Mouse (Mus musculus): ENCODE measurements around the gene Lbhd2. TPM values are rescaled to one million over a fixed set of nuclear protein-coding genes. Genes with fewer than 3 reads are reported as not detected.
A peak's percentile ranks its signal among the peaks of the same experiment; 100 is the strongest.

Lbhd2 gene
- total and polyA plus RNA-seq, 3 experiments: not detected

GRCm38 (mm10) chr12:111396997-111397396 lies 9.6 kb upstream of the Lbhd2 start:
- H3K36me3 ChIP-seq (replicated peaks in 1 of 2; ENCODE audit: control insufficient read depth in 1 of 2, insufficient read depth in 1 of 2, low read length in 1 of 2): no peaks in the 10 kb centered on the region
- no peak overlapping the region for H3K4me2 ChIP-seq (ENCODE audit: insufficient read depth, low read depth, poor library complexity, severe bottlenecking)
- H3K79me2 ChIP-seq (replicated peaks; ENCODE audit: control insufficient read depth, extremely low read depth, insufficient read depth, poor library complexity, severe bottlenecking): no peaks in the 10 kb centered on the region
- peaks cover 57% of the 10 kb centered on the region for H3K27me3 ChIP-seq (replicated peaks)
- no peak for TF ChIP-seq JUN (IDR thresholded peaks at IDR 0.05; ENCODE audit: insufficient read depth, low read depth, low read length)
- no peak for TF ChIP-seq MAX (IDR thresholded peaks at IDR 0.05; ENCODE audit: low read length)
- no peak for TF ChIP-seq ZMIZ1 (IDR thresholded peaks at IDR 0.05; ENCODE audit: low read depth, low read length)
- no peak for TF ChIP-seq GABPA (IDR thresholded peaks at IDR 0.05; ENCODE audit: insufficient replicate concordance, low read depth, low read length)
- TF ChIP-seq RAD21 (IDR thresholded peaks at IDR 0.05; ENCODE audit: low read depth, low read length): no peak
- no peak for TF ChIP-seq POLR2A (IDR thresholded peaks at IDR 0.05; ENCODE audit: low read depth, low read length)
- no peak for TF ChIP-seq MXI1 (IDR thresholded peaks at IDR 0.05; ENCODE audit: low read depth, low read length)
- no peak for TF ChIP-seq HCFC1 (IDR thresholded peaks at IDR 0.05; ENCODE audit: low read depth, low read length)
- TF ChIP-seq SMC3 (IDR thresholded peaks at IDR 0.05; ENCODE audit: low read depth, low read length): no peak
- no peak for TF ChIP-seq USF1 (IDR thresholded peaks at IDR 0.05; ENCODE audit: low read depth, low read length)
- TF ChIP-seq RCOR1 (conservative IDR thresholded peaks at IDR 0.05; ENCODE audit: low read depth, low read length): no peak
- no peak for TF ChIP-seq MAFK (IDR thresholded peaks at IDR 0.05; ENCODE audit: insufficient replicate concordance, low read length)
- TF ChIP-seq POLR2AphosphoS2 (IDR thresholded peaks at IDR 0.05; ENCODE audit: low read depth, low read length): no peak
- TF ChIP-seq ZNF384 (IDR thresholded peaks at IDR 0.05; ENCODE audit: low read depth, low read length): no peak
- TF ChIP-seq ELF1 (IDR thresholded peaks at IDR 0.05; ENCODE audit: low read depth, low read length): no peak
- peaks cover 5% of the 10 kb centered on the region for H3K9me3 ChIP-seq (replicated peaks; ENCODE audit: low read length)
- peaks cover 0 to 3% of the 10 kb centered on the region in 2 experiments; a peak in 1 of 4 replicates for H3K4me1 ChIP-seq (ENCODE audit: control insufficient read depth in 1 of 2, insufficient read depth in 2 of 2)
- in situ Hi-C loops (cut with MboI; ENCODE audit: low pct_ligation_motif_present, low pct_unique_long_range_greater_than_20kb, low sequenced_read_pairs) (no loop called here), dilution Hi-C loops (cut with MboI; ENCODE audit: extremely low pct_ligation_motif_present, extremely low pct_unique_long_range_greater_than_20kb, low sequenced_read_pairs) (no loop called here)
- no peak overlapping the region for H3K4me3 ChIP-seq (replicated peaks in 1 of 3; ENCODE audit: low read depth in 2 of 3, low read length in 2 of 3, poor library complexity in 1 of 3)
- no peak for DNase-seq (ENCODE audit: extremely low read depth)
- H3K9ac ChIP-seq (ENCODE audit: insufficient read depth, low read depth): no peak overlapping the region
- no peak overlapping the region for H3K27ac ChIP-seq (ENCODE audit: insufficient read depth, low read depth)

GRCm38 (mm10) chr12:111401454-111402184 lies 5.0 kb upstream of the Lbhd2 start:
- Histone ChIP-seq H3K4me2 (ENCODE audit: insufficient read depth, low read depth, poor library complexity, severe bottlenecking) (no peak overlapping the region), H3K27me3 (replicated peaks) (peaks cover 35% of the 10 kb centered on the region), H3K79me2 (replicated peaks; ENCODE audit: control insufficient read depth, extremely low read depth, insufficient read depth, poor library complexity, severe bottlenecking) (no peaks in the 10 kb centered on the region), H3K9ac (ENCODE audit: insufficient read depth, low read depth) (no peak overlapping the region), H3K27ac (ENCODE audit: insufficient read depth, low read depth) (no peak overlapping the region), H3K9me3 (replicated peaks; ENCODE audit: low read length) (no peaks in the 10 kb centered on the region), H3K4me3 (replicated peaks in 1 of 3; ENCODE audit: low read depth in 2 of 3, low read length in 2 of 3, poor library complexity in 1 of 3) (no peak overlapping the region), H3K36me3 (replicated peaks in 1 of 2; ENCODE audit: control insufficient read depth in 1 of 2, insufficient read depth in 1 of 2, low read length in 1 of 2) (no peaks in the 10 kb centered on the region), H3K4me1 (ENCODE audit: control insufficient read depth in 1 of 2, insufficient read depth in 2 of 2) (peaks cover 0 to 3% of the 10 kb centered on the region in 2 experiments; a peak in 1 of 4 replicates)
- TF ChIP-seq SIN3A (IDR thresholded peaks at IDR 0.05; ENCODE audit: low read length) (no peak), CHD2 (IDR thresholded peaks at IDR 0.05; ENCODE audit: low read length) (no peak), NELFE (IDR thresholded peaks at IDR 0.05; ENCODE audit: low read depth, low read length) (peak; percentile 37; the same call in 1 of the 2 replicates), SMC3 (IDR thresholded peaks at IDR 0.05; ENCODE audit: low read depth, low read length) (peak; percentile 82), ZKSCAN1 (IDR thresholded peaks at IDR 0.05; ENCODE audit: borderline replicate concordance, low read depth, low read length) (no peak), ZC3H11A (IDR thresholded peaks at IDR 0.05; ENCODE audit: low read depth, low read length) (peak; percentile 47; the same call in 1 of the 2 replicates), USF1 (IDR thresholded peaks at IDR 0.05; ENCODE audit: low read depth, low read length) (no peak), RAD21 (IDR thresholded peaks at IDR 0.05; ENCODE audit: low read depth, low read length) (peak; percentile 84), MAZ (IDR thresholded peaks at IDR 0.05; ENCODE audit: low read depth, low read length) (no peak), MAFK (IDR thresholded peaks at IDR 0.05; ENCODE audit: insufficient replicate concordance, low read length) (no peak), MAX (IDR thresholded peaks at IDR 0.05; ENCODE audit: low read length) (0 out of 2 replicates have a peak, but pooled peaks have one; percentile 0), CTCF (conservative IDR thresholded peaks at IDR 0.05 in 1 of 2, IDR thresholded peaks at IDR 0.05 in 1 of 2; ENCODE audit: low read depth in 2 of 2, low read length in 2 of 2) (peak; percentile 58 to 92), ETS1 (conservative IDR thresholded peaks at IDR 0.05; ENCODE audit: low read depth, low read length) (no peak), NRF1 (IDR thresholded peaks at IDR 0.05; ENCODE audit: low read depth, low read length) (no peak), RCOR1 (conservative IDR thresholded peaks at IDR 0.05; ENCODE audit: low read depth, low read length) (no peak), MEF2A (IDR thresholded peaks at IDR 0.05; ENCODE audit: borderline replicate concordance, low read depth, low read length) (no peak), EP300 (IDR thresholded peaks at IDR 0.05; ENCODE audit: low read length) (no peak), GABPA (IDR thresholded peaks at IDR 0.05; ENCODE audit: insufficient replicate concordance, low read depth, low read length) (no peak), UBTF (IDR thresholded peaks at IDR 0.05; ENCODE audit: low read depth, low read length) (no peak), TBP (conservative IDR thresholded peaks at IDR 0.05; ENCODE audit: low read depth, low read length) (no peak), JUND (conservative IDR thresholded peaks at IDR 0.05; ENCODE audit: low read depth, low read length) (no peak), IRF4 (IDR thresholded peaks at IDR 0.05; ENCODE audit: low read depth, low read length) (no peak)
- dilution Hi-C loops (cut with MboI; ENCODE audit: extremely low pct_ligation_motif_present, extremely low pct_unique_long_range_greater_than_20kb, low sequenced_read_pairs) (no loop called here), in situ Hi-C loops (cut with MboI; ENCODE audit: low pct_ligation_motif_present, low pct_unique_long_range_greater_than_20kb, low sequenced_read_pairs) (no loop called here)
- peak; percentile 74 for DNase-seq (ENCODE audit: extremely low read depth)
